Mouse (Mus musculus) ES-Bruce4 (cell line): ENCODE results near the gene Ptprj. TPM values are rescaled to one million over a fixed set of nuclear protein-coding genes. Genes with fewer than 3 reads are reported as not detected.

Experiments
- H3K27ac ChIP-seq: 2 replicates; pipeline ENCODE4 v1.5.1; 2012; ENCODE audit warnings: low read length, inconsistent platforms; ENCODE audit not compliant: insufficient read depth
- H3K27me3 ChIP-seq: 2 replicates; pipeline ENCODE4 v1.6.1; 2012; ENCODE audit warnings: mild to moderate bottlenecking, low read length, inconsistent platforms; ENCODE audit not compliant: control insufficient read depth, poor library complexity, insufficient read depth, severe bottlenecking
- H3K36me3 ChIP-seq: 2 replicates; pipeline ENCODE4 v1.6.1; 2012; ENCODE audit warnings: inconsistent platforms, mild to moderate bottlenecking, low read length, moderate library complexity; ENCODE audit not compliant: control insufficient read depth, poor library complexity, insufficient read depth, severe bottlenecking
- H3K4me1 ChIP-seq: one replicate; pipeline ENCODE4 v1.8.1; 2011; ENCODE audit warnings: low read length; ENCODE audit not compliant: control insufficient read depth, insufficient read depth
- H3K4me3 ChIP-seq: 2 replicates; pipeline ENCODE4 v1.5.1; 2011; ENCODE audit warnings: low read depth, mild to moderate bottlenecking, low read length
- H3K9ac ChIP-seq: 2 replicates; pipeline ENCODE4 v1.6.1; 2012; ENCODE audit warnings: low read depth, mild to moderate bottlenecking, inconsistent platforms; ENCODE audit not compliant: poor library complexity, severe bottlenecking
- H3K9me3 ChIP-seq: replicated peaks from 2 replicates; pipeline ENCODE4 v1.6.1; 2012; ENCODE audit warnings: mild to moderate bottlenecking, low read length, inconsistent platforms; ENCODE audit not compliant: control insufficient read depth, poor library complexity, insufficient read depth, severe bottlenecking
- CTCF ChIP-seq: IDR thresholded peaks from one replicate; pipeline ENCODE4 v1.8.1; 2011; ENCODE audit warnings: low read depth, low read length
- EP300 ChIP-seq: IDR thresholded peaks from 2 replicates; pipeline ENCODE4 v1.6.1; 2011; ENCODE audit warnings: low read depth, low read length; ENCODE audit not compliant: insufficient read depth
- POLR2A ChIP-seq: IDR thresholded peaks from one replicate; pipeline ENCODE4 v1.8.1; 2011; ENCODE audit warnings: low read length; ENCODE audit not compliant: insufficient read depth
- polyA plus RNA-seq: library from polyadenylated mRNA; stranded (reverse); fragments of >200 nt; gene quantifications from 2 replicates; pipeline ENCODE4 v1.2.4, GENCODE M21; 2011; ENCODE audit warnings: low read depth; ENCODE audit not compliant: missing spikeins, insufficient read depth, insufficient read length

Ptprj gene
- polyA plus RNA-seq, 1 experiment: 5.5 TPM

DNA sequence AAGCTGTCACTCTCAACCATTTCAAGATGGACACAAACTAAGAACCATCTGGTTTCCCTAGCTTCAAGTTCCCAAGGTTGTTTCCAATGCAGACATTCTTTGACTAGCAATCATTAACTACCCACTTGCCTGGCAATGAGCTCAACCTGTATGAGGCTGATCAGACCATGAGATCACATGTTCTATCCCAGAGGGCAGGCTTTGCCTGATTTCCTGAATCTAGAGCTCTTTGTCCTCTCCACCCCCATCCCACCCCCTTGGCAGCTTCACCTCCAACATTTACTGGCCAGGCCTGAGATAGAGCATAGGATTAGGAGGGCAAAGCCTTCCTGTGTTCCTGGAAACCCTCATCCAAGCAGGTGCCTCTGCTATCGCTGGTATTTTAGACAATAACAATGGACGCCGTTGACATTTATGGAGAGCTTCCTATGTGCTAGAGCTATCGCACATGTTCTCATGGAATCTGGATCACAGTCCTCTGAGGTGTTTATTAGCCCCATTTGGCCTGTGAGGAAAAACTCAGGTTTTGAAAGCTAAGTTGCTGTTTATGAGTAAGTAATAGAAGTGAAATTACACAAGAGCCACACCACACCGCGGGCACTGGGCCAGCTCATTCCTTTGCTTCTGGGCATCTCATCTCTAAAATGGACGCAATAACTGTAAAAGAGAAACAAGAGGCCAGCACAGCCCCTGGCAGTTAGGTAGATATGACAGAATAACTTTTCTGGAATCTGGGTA is 15.1 kb downstream of the Ptprj start:
- TF ChIP-seq CTCF (no peak), EP300 (no peak), POLR2A (no peak)
- peaks cover 1% of the 10 kb centered on the region for H3K4me1 ChIP-seq

GRCm38 (mm10) chr2:90564552-90564951 is 15.9 kb downstream of the Ptprj start:
- Histone ChIP-seq H3K9ac (no peak overlapping the region), H3K9me3 (no peaks in the 10 kb centered on the region), H3K27me3 (no peaks in the 10 kb centered on the region), H3K36me3 (no peaks in the 10 kb centered on the region), H3K27ac (no peak overlapping the region), H3K4me1 (peaks cover 2% of the 10 kb centered on the region), H3K4me3 (no peak overlapping the region)
- TF ChIP-seq CTCF: no peak
- no peak for TF ChIP-seq POLR2A
- TF ChIP-seq EP300: no peak

More for the DNA sequence above, 15.1 kb downstream of the Ptprj start:
- no peak overlapping the region for H3K4me3 ChIP-seq
- no peak overlapping the region for H3K9ac ChIP-seq
- no peaks in the 10 kb centered on the region for H3K27me3 ChIP-seq
- H3K27ac ChIP-seq: no peak overlapping the region
- H3K9me3 ChIP-seq: no peaks in the 10 kb centered on the region
- H3K36me3 ChIP-seq: no peaks in the 10 kb centered on the region

GRCm38 (mm10) chr2:90563171-90563570 is 17.3 kb downstream of the Ptprj start:
- H3K27ac ChIP-seq: no peak overlapping the region
- H3K9me3 ChIP-seq: no peaks in the 10 kb centered on the region
- no peaks in the 10 kb centered on the region for H3K27me3 ChIP-seq
- H3K36me3 ChIP-seq: no peaks in the 10 kb centered on the region
- no peak for TF ChIP-seq EP300
- no peak for TF ChIP-seq CTCF
- TF ChIP-seq POLR2A: no peak
- peaks cover 5% of the 10 kb centered on the region for H3K4me1 ChIP-seq
- no peak overlapping the region for H3K4me3 ChIP-seq
- H3K9ac ChIP-seq: no peak overlapping the region

- Histone ChIP-seq H3K4me1 (peaks cover 5% of the 10 kb centered on the region), H3K27ac (no peak overlapping the region), H3K9me3 (no peaks in the 10 kb centered on the region), H3K27me3 (no peaks in the 10 kb centered on the region), H3K9ac (no peak overlapping the region), H3K4me3 (no peak overlapping the region), H3K36me3 (no peaks in the 10 kb centered on the region)
- TF ChIP-seq EP300: no peak
- TF ChIP-seq CTCF: peak; percentile 1
Observed at GRCm38 (mm10) chr2:90562126-90562670, 18.2 kb downstream of the Ptprj start.

DNA sequence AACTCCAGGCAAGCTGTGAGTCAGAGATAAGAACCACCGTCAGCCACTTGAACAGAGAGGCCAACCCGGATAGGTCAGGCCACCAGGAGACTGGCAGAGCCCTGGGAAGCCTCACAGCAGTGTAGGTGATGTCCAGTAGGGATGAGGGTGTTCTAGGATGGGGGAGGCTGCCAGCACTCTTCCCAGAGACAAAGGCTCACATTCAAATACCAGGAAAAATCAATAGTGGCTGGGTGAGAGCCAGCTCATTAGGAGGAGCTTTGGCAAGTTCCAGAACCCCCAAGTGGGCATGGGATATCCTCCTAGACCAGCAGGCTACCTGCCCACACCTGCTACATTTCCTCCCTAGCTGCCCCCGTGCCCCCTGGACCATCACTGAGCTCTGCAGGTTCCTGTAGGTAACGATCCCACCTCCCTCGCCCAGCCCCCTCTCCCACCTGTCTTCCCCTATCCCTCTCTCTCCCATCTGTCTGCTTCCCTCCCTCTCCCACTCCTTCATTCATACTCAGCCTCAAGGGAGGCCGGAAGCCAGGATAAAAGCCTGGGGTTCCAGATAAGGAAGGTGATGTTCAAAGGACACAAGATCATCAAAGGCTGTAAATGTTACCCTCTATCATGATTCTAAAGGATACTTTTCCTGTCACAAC is 20.1 kb downstream of the Ptprj start:
- Histone ChIP-seq H3K4me3 (no peak overlapping the region), H3K9ac (no peak overlapping the region)

More for the DNA sequence above, 20.1 kb downstream of the Ptprj start:
- Histone ChIP-seq H3K36me3 (no peaks in the 10 kb centered on the region), H3K9me3 (no peaks in the 10 kb centered on the region), H3K4me1 (peaks cover 5% of the 10 kb centered on the region), H3K27ac (peak overlapping the region; percentile 43; the same call in 1 of the 2 replicates), H3K27me3 (no peaks in the 10 kb centered on the region)
- no peak for TF ChIP-seq POLR2A
- TF ChIP-seq CTCF: no peak
- no peak for TF ChIP-seq EP300
